Mouse (Mus musculus) midbrain, embryonic 11.5 days (tissue): Measurements from ENCODE around the gene Slc5a10. TPM values are rescaled to one million over a fixed set of nuclear protein-coding genes. Genes with fewer than 3 reads are reported as not detected.
A peak's percentile ranks its signal among the peaks of the same experiment; 100 is the strongest.

ENCODE experiments used
- ATAC-seq: fragments of 200-750 bp; cut with Nextera tagmentation; 2 replicates; pipeline ENCODE4 v1.8.0; 2017; ENCODE audit warnings: moderate TSS enrichment, moderate library complexity; ENCODE audit not compliant: low FRiP score
- DNase-seq: peaks from one replicate; pipeline ENCODE4 v3.0.0; 2015; ENCODE audit warnings: low spot score; ENCODE audit errors: missing footprints
- H3K27ac ChIP-seq: fragments of 300-500 bp; sonication (generic); 2 replicates; pipeline ENCODE4 v1.5.1; 2014; ENCODE audit warnings: low read depth, low read length
- H3K27me3 ChIP-seq: fragments of 300-500 bp; sonication (generic); 2 replicates; pipeline ENCODE4 v1.6.1; 2014; ENCODE audit warnings: mild to moderate bottlenecking, low read length, moderate library complexity, mixed read lengths; ENCODE audit not compliant: control insufficient read depth, insufficient read depth
- H3K36me3 ChIP-seq: fragments of 300-500 bp; sonication (generic); 2 replicates; pipeline ENCODE4 v1.6.1; 2014; ENCODE audit warnings: mild to moderate bottlenecking, low read length, moderate library complexity, mixed read lengths; ENCODE audit not compliant: control insufficient read depth, insufficient read depth
- H3K4me1 ChIP-seq: fragments of 300-500 bp; sonication (generic); 2 replicates; pipeline ENCODE4 v1.6.1; 2014; ENCODE audit warnings: low read length; ENCODE audit not compliant: control insufficient read depth, insufficient read depth
- H3K4me2 ChIP-seq: fragments of 300-500 bp; sonication (generic); 2 replicates; pipeline ENCODE4 v1.6.1; 2014; ENCODE audit warnings: mild to moderate bottlenecking, moderate library complexity
- H3K4me3 ChIP-seq: fragments of 300-500 bp; sonication (generic); 2 replicates; pipeline ENCODE4 v1.5.1; 2014; ENCODE audit warnings: low read depth, low read length
- H3K9ac ChIP-seq: fragments of 300-500 bp; sonication (generic); 2 replicates; pipeline ENCODE4 v1.6.1; 2014; ENCODE audit warnings: low read length
- H3K9me3 ChIP-seq: fragments of 300-500 bp; sonication (generic); 2 replicates; pipeline ENCODE4 v1.6.1; 2016; ENCODE audit warnings: low read length; ENCODE audit not compliant: control insufficient read depth
- WGBS: fragments of 180-500 bp; shearing (Covaris S2); extraction: QIAGEN DNeasy Blood & Tissue Kit; methylation state at CpG from one replicate; pipeline ENCODE4 v1.1.7; 2014; 5-methylcytosine and 5-hydroxymethylcytosine counted together
- polyA plus RNA-seq: library from polyadenylated mRNA; unstranded; fragments of >200 nt; fragmentation: Nextera tagmentation; extraction: Ambion mirVana; gene quantifications from 2 replicates; pipeline ENCODE4 v1.2.1, GENCODE M21; 2014

The Slc5a10 gene
- polyA plus RNA-seq, 1 experiment from 2014 or later = not detected

- Histone ChIP-seq H3K27me3 (no peaks in the 10 kb centered on the region), H3K4me2 (no peak overlapping the region), H3K27ac (no peak overlapping the region), H3K9ac (no peak overlapping the region), H3K4me1 (no peaks in the 10 kb centered on the region), H3K9me3 (no peaks in the 10 kb centered on the region), H3K4me3 (no peak overlapping the region), H3K36me3 (no peaks in the 10 kb centered on the region)
- WGBS = 45% methylated on average over 11 of the region's 11 CpGs
- DNase-seq (peak; percentile 97), ATAC-seq (peak; percentile 50)
Observed at GRCm38 (mm10) chr11:61714346-61715117, 6.1 kb downstream of the Slc5a10 start.

DNA sequence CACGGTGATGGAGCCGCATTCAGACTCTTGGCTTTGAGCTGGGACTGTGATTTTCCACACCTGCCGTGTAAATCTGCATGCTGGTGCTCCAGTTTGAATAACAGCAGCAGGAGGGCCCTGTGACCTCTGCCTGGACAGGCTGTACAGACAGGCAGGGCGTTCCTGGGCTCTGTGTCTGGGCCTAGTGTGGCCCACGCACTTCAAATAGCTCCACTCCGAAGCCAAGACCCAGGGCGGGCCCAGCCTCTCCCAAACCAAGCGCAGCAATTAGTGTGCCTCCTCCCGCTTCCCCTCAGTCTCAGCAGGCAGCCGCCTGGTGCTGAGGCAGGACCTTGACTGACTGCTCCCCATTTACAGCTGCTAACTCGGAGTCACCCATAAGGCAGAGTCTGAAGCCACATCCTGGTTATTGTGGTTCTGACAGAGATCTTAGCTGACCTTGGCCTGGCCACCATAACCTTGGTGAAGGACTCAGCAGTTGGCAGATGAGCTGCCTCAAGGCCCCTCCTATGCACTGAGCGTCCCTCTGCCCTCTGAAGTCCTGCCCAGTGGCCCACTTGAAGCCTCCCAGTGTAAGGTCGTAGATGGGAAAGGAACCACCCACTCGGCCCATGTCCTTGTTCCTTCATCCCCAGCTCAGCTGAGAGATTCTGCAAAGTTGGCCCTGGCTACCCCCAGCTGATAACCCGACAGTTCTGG is 7.3 kb downstream of the Slc5a10 start:
- no peaks in the 10 kb centered on the region for H3K27me3 ChIP-seq
- 63% methylated on average over 15 of the region's 15 CpGs for WGBS
- H3K27ac ChIP-seq = no peak overlapping the region
- no peak overlapping the region for H3K4me2 ChIP-seq
- no peaks in the 10 kb centered on the region for H3K9me3 ChIP-seq
- no peak overlapping the region for H3K9ac ChIP-seq
- no peak overlapping the region for H3K4me3 ChIP-seq
- no peaks in the 10 kb centered on the region for H3K36me3 ChIP-seq
- no peaks in the 10 kb centered on the region for H3K4me1 ChIP-seq
- DNase-seq = no peak
- no peak for ATAC-seq

DNA sequence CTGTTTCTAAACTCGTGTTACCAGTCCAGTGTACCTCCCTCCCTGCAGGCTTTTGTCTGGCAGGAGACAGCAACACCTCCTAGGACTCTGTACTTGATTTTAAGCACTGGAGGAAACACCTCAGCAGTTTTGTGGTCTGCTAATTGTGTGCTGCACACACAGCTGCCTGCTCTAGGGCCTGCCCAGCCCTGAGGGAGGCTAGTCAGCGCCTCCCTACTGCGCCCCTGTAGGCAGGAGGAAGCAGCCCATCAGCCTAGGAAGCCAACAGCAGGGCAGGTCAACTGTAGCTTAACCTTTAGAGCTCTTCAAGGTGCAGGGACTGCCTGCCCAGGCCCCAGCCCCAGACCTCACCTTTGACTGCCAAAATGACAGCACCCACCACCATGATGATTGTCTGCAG is 11.7 kb downstream of the Slc5a10 start:
- no peak overlapping the region for H3K27ac ChIP-seq
- H3K9me3 ChIP-seq = no peaks in the 10 kb centered on the region
- H3K27me3 ChIP-seq = no peaks in the 10 kb centered on the region
- no peak for ATAC-seq
- H3K4me2 ChIP-seq = no peak overlapping the region
- H3K4me3 ChIP-seq = no peak overlapping the region
- DNase-seq = no peak
- no peaks in the 10 kb centered on the region for H3K4me1 ChIP-seq
- H3K9ac ChIP-seq = no peak overlapping the region
- 62% methylated on average over 3 of the region's 3 CpGs for WGBS
- no peaks in the 10 kb centered on the region for H3K36me3 ChIP-seq

DNA sequence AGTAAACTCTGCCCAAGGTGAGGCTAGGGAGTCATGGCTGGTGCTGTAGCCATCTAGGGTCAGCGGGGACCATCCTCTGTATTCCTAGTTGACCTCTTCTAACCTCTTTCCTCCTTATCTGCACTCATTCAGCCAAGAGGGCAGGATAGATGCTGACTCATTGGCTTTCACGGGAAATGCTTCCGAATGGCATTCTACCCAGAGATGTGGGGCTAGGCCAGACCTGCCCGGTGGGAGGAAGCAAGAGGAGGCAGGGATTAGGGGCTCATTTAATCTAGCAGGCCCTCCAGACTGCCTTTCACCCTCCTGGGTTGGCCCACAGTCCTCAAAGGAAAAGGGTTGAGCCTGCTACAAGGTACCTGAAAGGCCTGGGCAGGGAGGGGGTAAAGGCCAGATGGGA is 14.4 kb downstream of the Slc5a10 start:
- H3K27ac ChIP-seq = no peak overlapping the region
- H3K9ac ChIP-seq = no peak overlapping the region
- no peak overlapping the region for H3K4me2 ChIP-seq
- no peaks in the 10 kb centered on the region for H3K36me3 ChIP-seq
- ATAC-seq (no peak), DNase-seq (no peak)
- H3K4me3 ChIP-seq = no peak overlapping the region
- WGBS = 65% methylated on average over 4 of the region's 4 CpGs
- no peaks in the 10 kb centered on the region for H3K9me3 ChIP-seq
- no peaks in the 10 kb centered on the region for H3K27me3 ChIP-seq
- peaks cover 6% of the 10 kb centered on the region; the same call in 1 of the 2 replicates for H3K4me1 ChIP-seq

DNA sequence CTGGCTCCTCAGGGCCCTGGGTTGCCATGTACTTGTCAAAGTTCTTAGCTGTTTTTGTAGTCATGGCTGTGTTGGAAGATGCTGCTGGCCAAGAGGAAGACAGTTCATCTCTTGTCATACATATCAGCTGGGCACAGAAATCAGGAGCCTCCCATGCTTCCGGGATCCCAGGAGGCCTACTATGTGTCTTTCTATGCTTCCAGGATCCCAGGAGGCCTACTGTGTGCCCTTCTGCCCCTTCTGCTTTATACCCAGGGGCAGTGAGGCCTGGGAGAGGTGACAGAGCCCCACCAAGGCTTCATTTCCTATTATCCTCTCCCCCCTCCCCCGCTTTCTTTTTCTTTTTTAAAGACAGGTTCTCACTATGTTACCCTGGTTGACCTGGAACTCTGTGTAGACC is 15.0 kb downstream of the Slc5a10 start:
- H3K4me1 ChIP-seq = peaks cover 7% of the 10 kb centered on the region; the same call in 1 of the 2 replicates
- H3K9ac ChIP-seq = no peak overlapping the region
- no peak overlapping the region for H3K4me3 ChIP-seq
- no peaks in the 10 kb centered on the region for H3K36me3 ChIP-seq
- H3K27me3 ChIP-seq = no peaks in the 10 kb centered on the region
- WGBS = 88% methylated on average over 2 of the region's 2 CpGs
- no peak overlapping the region for H3K27ac ChIP-seq
- H3K4me2 ChIP-seq = no peak overlapping the region
- ATAC-seq (no peak), DNase-seq (no peak)
- no peaks in the 10 kb centered on the region for H3K9me3 ChIP-seq

DNA sequence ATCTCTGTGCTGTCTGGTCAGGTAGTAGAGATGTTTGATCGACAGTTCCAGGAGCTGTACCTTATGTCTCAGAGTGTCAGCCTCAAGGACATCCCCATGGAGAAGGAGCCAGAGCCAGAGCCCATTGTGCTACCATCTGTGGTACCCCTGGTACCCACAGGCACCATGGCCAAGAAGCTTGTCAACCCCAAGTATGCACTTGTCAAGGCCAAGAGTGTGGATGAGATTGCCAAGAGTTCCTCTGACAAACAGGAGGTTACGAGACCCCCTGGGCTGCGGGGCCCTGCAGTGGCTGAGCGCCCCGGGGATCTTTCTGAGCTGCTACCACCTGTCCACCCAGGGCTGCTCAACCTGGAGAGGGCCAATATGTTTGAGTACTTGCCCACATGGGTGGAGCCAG is 18.1 kb downstream of the Slc5a10 start:
- no peaks in the 10 kb centered on the region for H3K9me3 ChIP-seq
- no peaks in the 10 kb centered on the region for H3K36me3 ChIP-seq
- no peaks in the 10 kb centered on the region for H3K27me3 ChIP-seq
- no peak overlapping the region for H3K4me3 ChIP-seq
- 93% methylated on average over 5 of the region's 5 CpGs for WGBS
- no peak overlapping the region for H3K9ac ChIP-seq
- H3K27ac ChIP-seq = no peak overlapping the region
- H3K4me1 ChIP-seq = peaks cover 12% of the 10 kb centered on the region; the same call in 1 of the 2 replicates
- no peak overlapping the region for H3K4me2 ChIP-seq
- DNase-seq (no peak), ATAC-seq (no peak)

DNA sequence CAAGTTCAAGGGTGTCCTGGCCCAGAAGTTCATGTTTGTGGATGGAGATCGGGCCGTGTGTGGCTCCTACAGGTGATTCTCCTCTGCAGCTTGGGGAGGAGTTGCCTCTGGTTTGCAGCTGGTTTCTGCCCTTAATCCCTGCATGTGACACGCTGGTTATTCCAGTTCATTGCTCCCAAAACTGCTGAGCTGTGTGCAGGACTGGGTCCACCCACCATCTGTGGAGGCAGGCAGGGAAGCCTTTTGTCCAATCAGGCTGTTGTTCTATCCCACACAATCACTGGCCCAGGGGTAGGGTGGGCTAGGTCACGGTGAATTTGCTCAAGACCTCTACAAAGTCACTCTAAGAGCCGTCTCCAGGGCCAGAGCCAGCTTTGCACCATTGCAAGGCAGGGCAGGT is 18.9 kb downstream of the Slc5a10 start:
- Histone ChIP-seq H3K4me3 (no peak overlapping the region), H3K9ac (no peak overlapping the region), H3K4me1 (peaks cover 12% of the 10 kb centered on the region; the same call in 1 of the 2 replicates), H3K36me3 (no peaks in the 10 kb centered on the region), H3K27ac (no peak overlapping the region), H3K4me2 (no peak overlapping the region), H3K9me3 (no peaks in the 10 kb centered on the region), H3K27me3 (no peaks in the 10 kb centered on the region)
- ATAC-seq (no peak), DNase-seq (no peak)
- WGBS = 28% methylated on average over 5 of the region's 5 CpGs

- no peaks in the 10 kb centered on the region for H3K27me3 ChIP-seq
- no peak for ATAC-seq
- H3K36me3 ChIP-seq = no peaks in the 10 kb centered on the region
- peaks cover 12% of the 10 kb centered on the region; the same call in 1 of the 2 replicates for H3K4me1 ChIP-seq
- no peak overlapping the region for H3K4me2 ChIP-seq
- no peak overlapping the region for H3K9ac ChIP-seq
- WGBS = 70% methylated on average over 4 of the region's 4 CpGs
- DNase-seq = no peak
- no peaks in the 10 kb centered on the region for H3K9me3 ChIP-seq
- no peak overlapping the region for H3K27ac ChIP-seq
- H3K4me3 ChIP-seq = no peak overlapping the region
Observed at GRCm38 (mm10) chr11:61699933-61700332, 20.7 kb downstream of the Slc5a10 start.

GRCm38 (mm10) chr11:61699460-61699859 is 21.2 kb downstream of the Slc5a10 start:
- ATAC-seq = no peak
- Histone ChIP-seq H3K9ac (no peak overlapping the region), H3K4me2 (no peak overlapping the region), H3K27me3 (no peaks in the 10 kb centered on the region), H3K4me3 (no peak overlapping the region), H3K9me3 (no peaks in the 10 kb centered on the region), H3K4me1 (peaks cover 12% of the 10 kb centered on the region; the same call in 1 of the 2 replicates), H3K27ac (no peak overlapping the region), H3K36me3 (no peaks in the 10 kb centered on the region)
- whole genome bisulfite sequencing = 90% methylated on average over 5 of the region's 5 CpGs
- no peak for DNase-seq
